Mouse (Mus musculus): ENCODE measurements around the gene Tkt. TPM values are rescaled to one million over a fixed set of nuclear protein-coding genes. Genes with fewer than 3 reads are reported as not detected.

The Tkt gene
- polyA plus RNA-seq, 1 experiment, result 53.0 TPM

DNA sequence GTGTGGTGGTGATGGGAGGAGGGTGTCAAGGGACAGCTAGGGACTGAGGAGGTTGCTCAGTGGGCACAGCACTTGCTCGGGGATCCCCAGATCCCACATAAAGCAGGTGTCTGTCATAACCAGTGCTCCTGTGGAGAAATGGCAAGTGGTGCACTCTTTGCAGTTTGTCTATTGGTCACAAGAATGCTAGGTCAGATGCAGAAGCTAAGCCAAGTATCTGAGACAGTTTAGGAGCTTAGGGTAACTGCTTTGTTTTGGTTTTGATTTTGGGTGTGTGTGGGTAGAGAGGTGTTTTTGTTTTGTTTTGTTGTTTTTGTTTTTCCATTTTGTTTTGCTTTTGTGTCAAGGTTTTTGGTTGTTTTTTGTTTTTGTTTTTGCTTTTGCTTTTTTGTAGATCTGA is 33.1 kb downstream of the Tkt start:
- TF ChIP-seq POLR2AphosphoS2 (IDR thresholded peaks at IDR 0.05; ENCODE audit: insufficient read length, low read depth) (no peak), TCF3 (IDR thresholded peaks at IDR 0.05; ENCODE audit: insufficient read length, low read depth) (no peak), USF1 (IDR thresholded peaks at IDR 0.05; ENCODE audit: low read depth) (no peak), CEBPB (IDR thresholded peaks at IDR 0.05; ENCODE audit: insufficient read depth, poor library complexity, severe bottlenecking) (no peak), POLR2A (IDR thresholded peaks at IDR 0.05; ENCODE audit: insufficient read length, low read depth) (no peak), MYOG (IDR thresholded peaks at IDR 0.05; ENCODE audit: control insufficient read depth in 1 of 3, insufficient read depth in 1 of 3, insufficient read length in 2 of 3, low read depth in 2 of 3) (no peak), REST (IDR thresholded peaks at IDR 0.05; ENCODE audit: insufficient read depth, insufficient read length) (no peak), MYOD1 (IDR thresholded peaks at IDR 0.05; ENCODE audit: control insufficient read depth in 1 of 3, insufficient read length in 2 of 3, low read depth in 2 of 3) (no peak), E2F4 (IDR thresholded peaks at IDR 0.05; ENCODE audit: insufficient read depth) (no peak), MAX (IDR thresholded peaks at IDR 0.05; ENCODE audit: low read depth) (no peak), SRF (IDR thresholded peaks at IDR 0.05; ENCODE audit: control insufficient read depth, insufficient read length, low read depth) (no peak), TCF12 (IDR thresholded peaks at IDR 0.05; ENCODE audit: insufficient read depth, poor library complexity, severe bottlenecking) (no peak)
- Histone ChIP-seq H3K79me2 (ENCODE audit: control insufficient read depth, insufficient read depth) (no peaks in the 10 kb centered on the region), H3ac (ENCODE audit: control insufficient read depth, insufficient read length) (no peak overlapping the region), H3K27me3 (ENCODE audit: control insufficient read depth, insufficient read depth, insufficient read length) (no peaks in the 10 kb centered on the region), H3K4me3 (no peak overlapping the region), H3K36me3 (ENCODE audit: control insufficient read depth, insufficient read depth) (no peaks in the 10 kb centered on the region), H3K4me2 (ENCODE audit: low read depth) (no peak overlapping the region)

DNA sequence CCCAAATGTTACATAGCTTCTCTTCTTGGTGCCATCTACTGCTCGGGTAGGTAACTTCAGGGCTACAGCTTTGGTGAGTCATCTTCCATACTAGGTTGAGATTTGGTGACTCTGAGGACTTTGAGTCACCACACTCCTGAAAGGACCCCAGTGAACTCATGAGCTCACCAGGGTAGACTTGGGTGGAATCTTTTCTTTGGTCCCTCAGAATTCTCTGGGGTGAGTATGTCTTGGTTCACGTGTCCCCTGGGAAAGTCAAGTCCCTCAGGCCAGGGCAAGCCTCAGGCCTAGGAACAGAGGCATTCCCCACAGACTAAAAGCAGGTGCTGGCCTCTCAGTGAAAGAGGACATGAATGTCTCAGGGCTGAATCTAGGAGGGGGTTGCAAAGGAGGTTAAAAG is 35.9 kb downstream of the Tkt start:
- Histone ChIP-seq H3K4me3 (no peak overlapping the region), H3K27me3 (ENCODE audit: control insufficient read depth, insufficient read depth, insufficient read length) (no peaks in the 10 kb centered on the region), H3ac (ENCODE audit: control insufficient read depth, insufficient read length) (no peak overlapping the region), H3K79me2 (ENCODE audit: control insufficient read depth, insufficient read depth) (no peaks in the 10 kb centered on the region), H3K36me3 (ENCODE audit: control insufficient read depth, insufficient read depth) (no peaks in the 10 kb centered on the region), H3K4me2 (ENCODE audit: low read depth) (no peak overlapping the region)
- TF ChIP-seq TCF3 (IDR thresholded peaks at IDR 0.05; ENCODE audit: insufficient read length, low read depth) (no peak), USF1 (IDR thresholded peaks at IDR 0.05; ENCODE audit: low read depth) (no peak), REST (IDR thresholded peaks at IDR 0.05; ENCODE audit: insufficient read depth, insufficient read length) (no peak), MYOG (IDR thresholded peaks at IDR 0.05; ENCODE audit: control insufficient read depth in 1 of 3, insufficient read depth in 1 of 3, insufficient read length in 2 of 3, low read depth in 2 of 3) (no peak)

DNA sequence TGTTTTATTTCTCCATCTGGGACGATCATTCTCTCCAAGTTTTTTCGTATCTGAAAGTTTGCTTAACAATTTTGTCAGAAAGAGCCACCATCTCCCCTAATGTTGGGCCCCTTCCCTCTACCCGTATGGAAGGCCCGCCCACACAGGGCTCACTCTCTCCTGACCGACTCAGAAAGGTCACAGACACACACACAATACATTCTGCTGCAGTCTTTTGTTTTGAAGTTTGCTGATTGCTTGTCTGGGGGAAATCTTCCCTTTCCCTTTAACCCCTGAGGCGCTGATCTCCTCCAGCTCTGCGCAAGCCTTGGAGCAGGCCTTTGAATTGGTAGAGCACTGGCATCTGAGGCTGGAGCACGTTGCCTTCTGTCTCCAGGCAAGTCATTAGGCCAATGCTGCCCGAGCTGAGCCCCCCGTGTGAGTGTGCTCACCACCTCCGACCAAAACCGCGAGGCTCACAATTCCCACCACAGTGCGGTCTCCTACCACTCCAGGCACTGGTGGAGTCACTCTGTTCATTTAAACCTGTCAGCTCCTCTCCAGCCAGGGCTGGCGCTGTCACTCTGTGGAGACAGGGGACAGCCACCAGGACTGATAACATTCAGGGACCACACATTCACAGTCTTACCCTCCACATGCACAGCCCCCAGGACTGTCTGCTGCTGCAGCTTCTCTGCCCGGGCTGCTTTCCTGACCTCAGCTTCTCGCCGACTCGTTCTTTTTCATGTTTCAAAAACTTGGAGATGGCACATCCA is 36.5 kb downstream of the Tkt start:
- Histone ChIP-seq H3K4me2 (ENCODE audit: low read depth) (no peak overlapping the region), H3K36me3 (ENCODE audit: control insufficient read depth, insufficient read depth) (no peaks in the 10 kb centered on the region), H3K79me2 (ENCODE audit: control insufficient read depth, insufficient read depth) (no peaks in the 10 kb centered on the region), H3ac (ENCODE audit: control insufficient read depth, insufficient read length) (no peak overlapping the region), H3K27me3 (ENCODE audit: control insufficient read depth, insufficient read depth, insufficient read length) (no peaks in the 10 kb centered on the region), H3K4me3 (no peak overlapping the region)
- no peak for TF ChIP-seq TCF12 (IDR thresholded peaks at IDR 0.05; ENCODE audit: insufficient read depth, poor library complexity, severe bottlenecking)
- no peak for TF ChIP-seq E2F4 (IDR thresholded peaks at IDR 0.05; ENCODE audit: insufficient read depth)
- no peak for TF ChIP-seq MYOD1 (IDR thresholded peaks at IDR 0.05; ENCODE audit: control insufficient read depth in 1 of 3, insufficient read length in 2 of 3, low read depth in 2 of 3)
- no peak for TF ChIP-seq CEBPB (IDR thresholded peaks at IDR 0.05; ENCODE audit: insufficient read depth, poor library complexity, severe bottlenecking)
- no peak for TF ChIP-seq USF1 (IDR thresholded peaks at IDR 0.05; ENCODE audit: low read depth)
- TF ChIP-seq SRF (IDR thresholded peaks at IDR 0.05; ENCODE audit: control insufficient read depth, insufficient read length, low read depth), result no peak
- TF ChIP-seq MYOG (IDR thresholded peaks at IDR 0.05; ENCODE audit: control insufficient read depth in 1 of 3, insufficient read depth in 1 of 3, insufficient read length in 2 of 3, low read depth in 2 of 3), result no peak
- TF ChIP-seq MAX (IDR thresholded peaks at IDR 0.05; ENCODE audit: low read depth), result no peak
- no peak for TF ChIP-seq REST (IDR thresholded peaks at IDR 0.05; ENCODE audit: insufficient read depth, insufficient read length)
- TF ChIP-seq POLR2A (IDR thresholded peaks at IDR 0.05; ENCODE audit: insufficient read length, low read depth), result no peak
- no peak for TF ChIP-seq POLR2AphosphoS2 (IDR thresholded peaks at IDR 0.05; ENCODE audit: insufficient read length, low read depth)
- TF ChIP-seq TCF3 (IDR thresholded peaks at IDR 0.05; ENCODE audit: insufficient read length, low read depth), result no peak

DNA sequence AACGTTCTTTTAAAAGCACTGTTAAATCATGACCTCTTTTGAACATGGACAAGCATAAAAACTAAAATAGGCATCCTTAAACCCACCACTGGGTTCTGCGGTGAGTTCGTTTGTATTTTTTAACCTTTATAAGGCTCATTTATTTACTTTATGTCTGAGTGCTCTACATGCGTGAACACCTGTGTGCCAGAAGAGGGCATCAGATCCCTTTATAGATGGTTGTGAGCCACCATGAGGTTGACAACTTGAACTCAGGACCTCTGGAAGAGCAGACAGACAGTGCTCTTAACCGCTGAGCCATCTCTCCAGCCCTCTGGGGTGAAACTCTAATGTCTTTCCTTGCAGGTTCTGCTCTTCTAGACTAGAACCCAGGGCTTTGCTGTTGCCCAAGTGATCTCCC is 37.2 kb downstream of the Tkt start:
- no peaks in the 10 kb centered on the region for H3K27me3 ChIP-seq (ENCODE audit: control insufficient read depth, insufficient read depth, insufficient read length)
- H3K79me2 ChIP-seq (ENCODE audit: control insufficient read depth, insufficient read depth), result no peaks in the 10 kb centered on the region
- no peak overlapping the region for H3K4me2 ChIP-seq (ENCODE audit: low read depth)
- H3K36me3 ChIP-seq (ENCODE audit: control insufficient read depth, insufficient read depth), result no peaks in the 10 kb centered on the region
- TF ChIP-seq TCF12 (IDR thresholded peaks at IDR 0.05; ENCODE audit: insufficient read depth, poor library complexity, severe bottlenecking), result no peak
- TF ChIP-seq MYOD1 (IDR thresholded peaks at IDR 0.05; ENCODE audit: control insufficient read depth in 1 of 3, insufficient read length in 2 of 3, low read depth in 2 of 3), result no peak
- TF ChIP-seq E2F4 (IDR thresholded peaks at IDR 0.05; ENCODE audit: insufficient read depth), result no peak
- TF ChIP-seq POLR2AphosphoS2 (IDR thresholded peaks at IDR 0.05; ENCODE audit: insufficient read length, low read depth), result no peak
- no peak for TF ChIP-seq USF1 (IDR thresholded peaks at IDR 0.05; ENCODE audit: low read depth)
- no peak for TF ChIP-seq MAX (IDR thresholded peaks at IDR 0.05; ENCODE audit: low read depth)
- TF ChIP-seq REST (IDR thresholded peaks at IDR 0.05; ENCODE audit: insufficient read depth, insufficient read length), result no peak
- no peak for TF ChIP-seq TCF3 (IDR thresholded peaks at IDR 0.05; ENCODE audit: insufficient read length, low read depth)
- no peak for TF ChIP-seq MYOG (IDR thresholded peaks at IDR 0.05; ENCODE audit: control insufficient read depth in 1 of 3, insufficient read depth in 1 of 3, insufficient read length in 2 of 3, low read depth in 2 of 3)
- no peak for TF ChIP-seq CEBPB (IDR thresholded peaks at IDR 0.05; ENCODE audit: insufficient read depth, poor library complexity, severe bottlenecking)
- TF ChIP-seq POLR2A (IDR thresholded peaks at IDR 0.05; ENCODE audit: insufficient read length, low read depth), result no peak
- no peak for TF ChIP-seq SRF (IDR thresholded peaks at IDR 0.05; ENCODE audit: control insufficient read depth, insufficient read length, low read depth)
- no peak overlapping the region for H3ac ChIP-seq (ENCODE audit: control insufficient read depth, insufficient read length)
- H3K4me3 ChIP-seq, result no peak overlapping the region
